Mouse (Mus musculus): ENCODE measurements at regions not wholly inside any gene's neighbourhood (a gene's known extent, or its start where the extent isn't known, plus 50 kb on each side); places are given as distances from the start of the nearest gene placed in this dataset.

DNA sequence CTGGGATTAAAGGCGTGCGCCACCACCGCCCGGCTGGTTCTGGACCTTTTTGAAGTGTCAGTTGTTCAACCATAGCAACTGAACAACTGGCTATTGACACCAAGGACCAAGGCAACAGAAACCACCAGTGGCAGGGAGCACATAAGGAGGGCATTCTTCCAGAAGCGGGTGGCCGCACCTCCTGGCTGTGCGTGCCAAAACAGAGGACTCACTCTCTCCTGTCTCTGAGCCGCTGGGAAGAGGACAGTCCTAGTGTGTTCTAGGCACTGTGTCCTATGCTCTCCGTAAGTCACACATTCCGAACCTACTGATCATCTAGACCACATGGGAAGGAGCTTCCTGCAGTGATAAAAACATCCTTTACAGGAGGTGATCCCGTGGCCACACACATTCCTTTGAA is 60.1 kb upstream of the Dlg1 start:
- Histone ChIP-seq H3K9ac (ENCODE audit: low read depth, low read length) (no peak overlapping the region), H3K36me3 (ENCODE audit: insufficient read depth, low read length) (no peaks in the 10 kb centered on the region), H3K27ac (no peak overlapping the region), H3K9me3 (replicated peaks; ENCODE audit: low read length) (no peaks in the 10 kb centered on the region), H3K4me1 (replicated peaks; ENCODE audit: insufficient read depth, low read length) (no peaks in the 10 kb centered on the region), H3K27me3 (ENCODE audit: insufficient read depth, low read length) (no peaks in the 10 kb centered on the region), H3K4me2 (ENCODE audit: low read length) (no peak overlapping the region), H3K4me3 (replicated peaks; ENCODE audit: low read depth, low read length) (no peak overlapping the region)
- TF ChIP-seq CTCF (IDR thresholded peaks at IDR 0.05; ENCODE audit: low read depth), result no peak
- 72% methylated on average over 11 of the region's 11 CpGs for WGBS
- no peak for ATAC-seq (replicated peaks; ENCODE audit: low FRiP score, low read depth)
- DNase-seq (ENCODE audit: low spot score), result no peak

DNA sequence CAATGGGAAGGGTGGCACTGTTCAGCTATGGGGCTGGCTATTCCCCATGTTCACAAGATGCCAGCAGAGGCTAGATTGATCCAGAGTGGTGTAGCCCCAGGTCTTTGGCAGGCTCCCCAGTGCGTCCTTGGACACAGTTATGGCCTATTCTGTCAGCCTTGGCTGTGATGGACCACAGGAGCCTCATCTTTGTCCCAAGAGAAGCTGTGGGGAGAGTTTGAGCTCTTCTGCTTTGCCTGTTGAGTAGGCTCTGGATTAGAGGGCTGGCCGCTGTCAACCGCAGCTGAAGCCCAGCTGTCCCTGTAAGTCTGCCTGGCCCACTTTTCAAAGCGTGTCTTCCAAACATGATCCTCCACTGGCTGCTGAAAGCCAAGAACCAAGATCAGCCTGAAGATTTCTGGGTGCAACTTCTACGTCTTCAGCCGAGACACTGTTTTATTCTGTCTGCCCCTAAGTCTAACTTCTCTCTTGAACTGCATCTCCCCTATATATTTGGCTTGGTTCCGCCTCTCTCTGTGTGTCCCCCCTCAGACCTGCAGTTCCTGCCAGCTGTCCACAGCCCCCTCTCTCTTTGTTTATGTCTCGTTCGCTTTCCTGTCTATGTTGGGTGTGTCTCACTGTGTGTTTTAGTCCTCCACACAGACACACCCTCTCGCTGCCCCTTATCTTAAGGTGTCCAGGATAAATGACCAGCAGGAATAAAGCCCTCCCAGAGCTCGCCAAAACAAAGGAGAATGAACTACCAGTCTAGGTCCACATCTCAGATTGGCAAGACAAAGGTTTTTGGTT is 56.7 kb upstream of the Dlg1 start:
- Histone ChIP-seq H3K4me1 (replicated peaks; ENCODE audit: insufficient read depth, low read length) (no peaks in the 10 kb centered on the region), H3K4me3 (replicated peaks; ENCODE audit: low read depth, low read length) (no peak overlapping the region), H3K36me3 (ENCODE audit: insufficient read depth, low read length) (no peaks in the 10 kb centered on the region), H3K9me3 (replicated peaks; ENCODE audit: low read length) (no peaks in the 10 kb centered on the region), H3K27ac (0 out of 2 replicates have a peak overlapping the region, but pooled peaks have one; percentile 19), H3K9ac (ENCODE audit: low read depth, low read length) (no peak overlapping the region), H3K27me3 (ENCODE audit: insufficient read depth, low read length) (no peaks in the 10 kb centered on the region), H3K4me2 (ENCODE audit: low read length) (no peak overlapping the region)
- peak; percentile 50 for DNase-seq (ENCODE audit: low spot score)
- no peak for TF ChIP-seq CTCF (IDR thresholded peaks at IDR 0.05; ENCODE audit: low read depth)
- no peak for ATAC-seq (replicated peaks; ENCODE audit: low FRiP score, low read depth)
- WGBS, result 61% methylated on average over 11 of the region's 11 CpGs

DNA sequence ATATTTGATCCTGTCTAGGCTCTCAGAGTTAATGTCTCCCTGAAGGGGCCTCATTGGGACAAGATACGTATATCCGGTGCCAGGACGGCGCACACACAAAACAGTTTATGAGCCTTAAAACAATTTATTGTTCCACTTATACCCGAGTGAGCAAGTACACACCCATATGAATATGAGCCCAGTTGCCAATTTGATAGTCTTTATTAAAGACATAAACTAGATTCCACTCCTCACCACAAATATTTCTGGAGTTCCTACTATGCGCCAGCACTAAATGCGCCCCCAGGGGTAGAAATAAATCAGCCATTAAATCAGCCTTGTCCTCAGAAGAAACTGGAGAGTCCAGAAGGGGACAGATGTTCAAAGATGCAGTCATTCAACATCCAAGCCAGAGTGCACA is 54.3 kb upstream of the Dlg1 start:
- Histone ChIP-seq H3K36me3 (ENCODE audit: insufficient read depth, low read length) (no peaks in the 10 kb centered on the region), H3K4me2 (ENCODE audit: low read length) (no peak overlapping the region), H3K4me1 (replicated peaks; ENCODE audit: insufficient read depth, low read length) (no peaks in the 10 kb centered on the region), H3K27me3 (ENCODE audit: insufficient read depth, low read length) (no peaks in the 10 kb centered on the region), H3K27ac (no peak overlapping the region), H3K4me3 (replicated peaks; ENCODE audit: low read depth, low read length) (no peak overlapping the region), H3K9ac (ENCODE audit: low read depth, low read length) (no peak overlapping the region), H3K9me3 (replicated peaks; ENCODE audit: low read length) (no peaks in the 10 kb centered on the region)
- ATAC-seq (replicated peaks; ENCODE audit: low FRiP score, low read depth), result no peak
- DNase-seq (ENCODE audit: low spot score), result peak; percentile 60
- TF ChIP-seq CTCF (IDR thresholded peaks at IDR 0.05; ENCODE audit: low read depth), result no peak
- 32% methylated on average over 7 of the region's 7 CpGs for WGBS

DNA sequence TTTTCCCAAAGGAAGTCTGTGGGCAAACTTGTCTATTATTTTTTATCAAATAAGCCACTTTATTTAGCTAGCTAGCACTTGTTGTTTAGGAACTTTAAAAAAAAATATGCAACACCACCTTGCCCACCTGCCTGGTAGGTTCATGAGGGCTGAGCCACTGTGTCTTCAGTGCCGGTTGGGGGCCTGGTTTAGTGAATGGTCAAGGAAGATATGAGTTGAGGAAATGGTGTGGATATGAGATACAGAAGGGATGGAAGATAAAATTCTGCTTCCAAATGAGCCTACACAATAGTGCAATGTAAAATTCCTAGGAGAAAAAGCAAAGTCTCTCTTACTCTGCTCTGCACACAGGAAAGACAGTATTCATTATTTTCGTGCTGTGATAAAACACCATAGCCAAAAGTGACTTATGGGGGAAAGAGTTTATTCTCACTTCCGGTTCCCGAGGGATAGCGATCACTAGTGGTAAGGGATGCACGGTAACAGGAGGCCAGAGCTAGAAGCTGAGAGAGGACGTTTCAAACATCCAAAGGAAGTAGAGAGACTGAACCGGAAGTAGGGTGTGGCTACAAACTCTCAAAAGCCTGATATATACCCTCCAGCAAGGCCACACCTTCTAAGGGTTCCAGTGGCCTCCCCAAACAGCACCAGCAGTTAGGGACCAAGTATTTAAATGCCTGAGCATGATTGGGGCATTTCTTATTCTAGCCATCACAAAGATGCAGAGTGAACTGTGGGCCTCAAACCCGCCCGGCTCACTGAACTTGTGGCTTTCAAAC is 53.7 kb upstream of the Dlg1 start:
- Histone ChIP-seq H3K4me3 (replicated peaks; ENCODE audit: low read depth, low read length) (no peak overlapping the region), H3K9me3 (replicated peaks; ENCODE audit: low read length) (no peaks in the 10 kb centered on the region), H3K27me3 (ENCODE audit: insufficient read depth, low read length) (no peaks in the 10 kb centered on the region), H3K9ac (ENCODE audit: low read depth, low read length) (no peak overlapping the region), H3K27ac (no peak overlapping the region), H3K4me1 (replicated peaks; ENCODE audit: insufficient read depth, low read length) (no peaks in the 10 kb centered on the region), H3K4me2 (ENCODE audit: low read length) (no peak overlapping the region), H3K36me3 (ENCODE audit: insufficient read depth, low read length) (no peaks in the 10 kb centered on the region)
- DNase-seq (ENCODE audit: low spot score) (no peak), ATAC-seq (replicated peaks; ENCODE audit: low FRiP score, low read depth) (no peak)
- no peak for TF ChIP-seq CTCF (IDR thresholded peaks at IDR 0.05; ENCODE audit: low read depth)
- 74% methylated on average over 10 of the region's 10 CpGs for WGBS
